Mouse (Mus musculus): ENCODE measurements around the gene Rmi2.

Rmi2 gene

GRCm38 (mm10) chr16:10933372-10933771 is 98.5 kb downstream of the Rmi2 start:
- no peak for DNase-seq

DNA sequence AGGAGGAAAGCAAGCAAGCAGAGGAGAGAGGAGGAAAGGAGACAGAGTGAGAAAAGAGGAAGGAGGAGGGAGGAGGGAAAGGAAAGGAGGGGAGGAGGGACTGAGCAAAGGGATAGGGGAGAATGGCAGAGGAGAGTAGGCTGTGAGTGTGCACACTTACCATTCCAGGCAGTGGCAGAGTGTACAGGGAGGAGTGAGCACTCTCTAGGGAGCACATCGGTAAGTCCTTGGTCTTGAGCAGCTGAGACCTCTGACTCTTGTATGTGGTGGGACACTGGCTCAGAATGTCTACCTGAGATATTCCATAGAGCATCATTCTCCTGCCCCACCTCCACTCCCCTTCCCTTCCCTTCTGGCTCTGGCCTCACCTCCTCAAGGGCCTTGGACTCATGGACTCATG is 99.2 kb downstream of the Rmi2 start:
- no peak for DNase-seq

- DNase-seq, result no peak
Observed at GRCm38 (mm10) chr16:10936700-10937319, 102.0 kb downstream of the Rmi2 start.

DNA sequence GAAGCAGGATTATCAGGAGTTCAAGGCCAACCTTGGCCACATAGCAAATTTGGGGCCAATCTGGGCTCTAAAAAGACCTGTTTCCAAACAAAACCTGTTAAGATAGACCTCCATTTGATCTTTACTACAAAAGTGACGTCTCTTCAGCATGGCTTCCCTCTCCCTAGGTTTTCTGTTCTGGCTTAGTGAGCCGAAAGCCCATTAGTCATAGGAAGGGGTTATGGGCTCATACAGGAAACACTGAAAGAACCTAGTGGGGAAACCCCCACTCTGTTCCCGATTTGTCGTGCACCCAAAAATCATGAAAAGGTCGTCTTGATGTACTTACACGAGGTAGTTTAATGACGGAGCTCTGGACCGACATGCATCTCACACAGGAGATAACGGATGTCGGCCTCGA is 102.6 kb downstream of the Rmi2 start:
- DNase-seq, result no peak

GRCm38 (mm10) chr16:10939932-10940331 is 105.1 kb downstream of the Rmi2 start:
- no peak for DNase-seq

DNA sequence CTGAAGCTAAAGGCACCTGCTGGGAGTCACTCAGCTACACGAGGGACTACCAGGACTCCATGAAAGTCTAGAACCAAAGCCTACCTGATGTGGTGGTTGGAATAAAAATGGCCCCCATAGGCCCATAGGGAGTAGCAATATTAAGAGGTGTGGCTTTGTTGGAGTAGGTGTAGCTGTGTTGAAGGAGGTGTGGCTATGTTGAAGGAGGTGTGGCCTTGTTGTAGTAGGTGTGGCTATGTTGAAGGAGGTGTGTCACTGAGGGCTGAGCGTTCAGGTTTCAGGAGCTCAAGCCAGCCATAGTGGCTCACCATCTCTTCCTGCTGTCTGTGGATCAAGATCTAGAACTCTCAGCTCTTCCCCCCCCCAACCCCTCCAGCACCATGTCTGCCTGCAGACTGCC is 105.8 kb downstream of the Rmi2 start:
- no peak for DNase-seq

All from kidney, adult 9 months (tissue).